Mouse (Mus musculus) stomach, embryonic 15.5 days (tissue): Measurements from ENCODE around the gene Wwox. TPM values are rescaled to one million over a fixed set of nuclear protein-coding genes. Genes with fewer than 3 reads are reported as not detected.

ENCODE experiments used
- ATAC-seq: fragments of 200-750 bp; cut with Nextera tagmentation; 2 replicates; pipeline ENCODE4 v1.8.0; 2017; ENCODE audit warnings: low read depth, moderate number of reproducible peaks, moderate TSS enrichment; ENCODE audit not compliant: insufficient read depth, low FRiP score
- H3K27ac ChIP-seq: fragments of 300-500 bp; sonication (generic); 2 replicates; pipeline ENCODE4 v1.5.1; 2015; ENCODE audit warnings: mild to moderate bottlenecking, inconsistent platforms
- H3K27me3 ChIP-seq: fragments of 300-500 bp; sonication (generic); replicated peaks from 2 replicates; pipeline ENCODE4 v1.6.1; 2015; ENCODE audit warnings: inconsistent platforms
- H3K36me3 ChIP-seq: fragments of 300-500 bp; sonication (generic); 2 replicates; pipeline ENCODE4 v1.6.1; 2015; ENCODE audit warnings: inconsistent platforms
- H3K4me1 ChIP-seq: fragments of 300-500 bp; sonication (generic); 2 replicates; pipeline ENCODE4 v1.6.1; 2015; ENCODE audit warnings: inconsistent platforms
- H3K4me2 ChIP-seq: fragments of 300-500 bp; sonication (generic); 2 replicates; pipeline ENCODE4 v1.6.1; 2015; ENCODE audit warnings: mild to moderate bottlenecking, inconsistent platforms
- H3K4me3 ChIP-seq: fragments of 300-500 bp; sonication (generic); replicated peaks from 2 replicates; pipeline ENCODE4 v1.5.1; 2015; ENCODE audit warnings: inconsistent platforms
- H3K9ac ChIP-seq: fragments of 300-500 bp; sonication (generic); 2 replicates; pipeline ENCODE4 v1.6.1; 2015; ENCODE audit warnings: inconsistent platforms
- H3K9me3 ChIP-seq: fragments of 300-500 bp; sonication (generic); 2 replicates; pipeline ENCODE4 v1.6.1; 2016; ENCODE audit warnings: inconsistent platforms
- WGBS: fragments of 180-500 bp; shearing (Covaris S2); methylation state at CpG from one replicate; pipeline ENCODE4 v1.1.7; 2015; 5-methylcytosine and 5-hydroxymethylcytosine counted together
- polyA plus RNA-seq: library from polyadenylated mRNA; unstranded; fragments of >200 nt; fragmentation: Nextera tagmentation; extraction: Ambion mirVana; gene quantifications from 2 replicates; pipeline ENCODE4 v1.2.1, GENCODE M21; 2015

Gene Wwox
- polyA plus RNA-seq, 1 experiment from 2014 or later, result 12.2 TPM

DNA sequence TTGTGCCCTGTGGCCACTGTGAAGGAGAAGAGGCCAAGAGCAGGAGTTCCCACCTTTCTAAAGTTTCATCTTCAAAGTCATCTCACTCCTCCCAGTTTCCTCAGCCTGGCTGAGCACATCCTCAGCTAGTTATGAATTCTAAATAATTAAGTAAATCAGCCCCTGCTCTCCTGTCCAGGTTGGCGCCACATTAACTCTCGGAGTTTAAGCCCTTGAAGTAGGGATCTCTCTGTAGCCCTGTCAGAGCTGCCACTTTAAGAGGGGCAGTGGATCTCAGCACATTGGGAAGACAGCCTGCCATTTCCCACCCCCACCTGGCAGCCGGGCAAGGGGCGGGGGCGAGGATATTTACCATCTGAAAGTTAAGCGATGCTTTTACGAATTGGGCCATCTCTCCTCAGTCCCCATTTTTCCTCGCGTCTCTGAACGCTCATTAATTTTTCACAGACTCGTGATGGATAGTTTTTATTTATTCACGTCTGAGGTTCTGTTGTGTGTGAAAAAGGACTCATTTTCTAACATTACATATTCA lies 150.9 kb downstream of the Wwox start:
- no peak for ATAC-seq
- Histone ChIP-seq H3K36me3 (no peaks in the 10 kb centered on the region), H3K27me3 (no peaks in the 10 kb centered on the region), H3K4me3 (no peak overlapping the region), H3K9ac (no peak overlapping the region), H3K27ac (no peak overlapping the region), H3K4me2 (no peak overlapping the region), H3K4me1 (no peaks in the 10 kb centered on the region), H3K9me3 (no peaks in the 10 kb centered on the region)
- 84% methylated on average over 12 of the region's 12 CpGs for WGBS

GRCm38 (mm10) chr8:114591296-114592280 lies 152.1 kb downstream of the Wwox start:
- WGBS, result 60% methylated on average over 26 of the region's 26 CpGs
- no peaks in the 10 kb centered on the region for H3K27me3 ChIP-seq

DNA sequence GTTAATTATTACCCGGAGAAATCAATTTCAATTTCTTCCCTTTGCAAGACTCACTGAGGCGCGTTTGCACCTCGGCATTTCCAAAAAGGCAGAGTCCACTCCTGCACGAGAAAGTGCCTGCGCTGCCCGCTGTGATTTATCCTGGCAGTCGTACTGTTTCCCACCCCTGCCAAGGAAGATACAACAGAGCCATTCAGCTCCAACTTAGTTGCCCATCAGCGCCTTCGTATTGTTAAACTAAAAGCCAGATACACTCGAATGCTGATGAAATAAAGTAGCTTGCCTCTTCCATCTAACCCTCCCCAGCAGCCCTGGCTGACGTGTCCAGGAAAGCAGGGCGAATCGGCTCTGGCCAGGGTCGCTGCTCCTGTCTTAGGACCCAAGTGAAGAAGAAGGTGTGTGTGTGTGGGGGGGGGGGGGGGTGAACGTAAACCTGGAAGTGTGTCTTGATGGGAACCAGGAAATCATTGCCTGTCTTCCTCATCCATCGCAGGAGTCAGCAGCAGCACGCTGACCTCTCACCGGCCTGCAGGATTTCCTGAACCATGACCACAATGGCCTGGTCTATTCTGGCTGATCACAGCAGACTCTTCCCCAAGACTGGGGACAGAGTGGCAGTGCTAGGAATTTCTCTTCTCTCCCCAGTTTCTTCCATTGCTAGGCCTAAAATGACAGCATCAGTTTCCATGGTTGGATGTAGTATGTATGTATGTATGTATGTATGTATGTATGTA lies 154.1 kb downstream of the Wwox start:
- Histone ChIP-seq H3K4me1 (no peaks in the 10 kb centered on the region), H3K4me3 (no peak overlapping the region), H3K27ac (no peak overlapping the region), H3K4me2 (peak overlapping the region; percentile 29; the same call in 1 of the 2 replicates), H3K27me3 (no peaks in the 10 kb centered on the region), H3K9me3 (no peaks in the 10 kb centered on the region), H3K9ac (no peak overlapping the region), H3K36me3 (no peaks in the 10 kb centered on the region)
- 67% methylated on average over 19 of the region's 19 CpGs for WGBS
- no peak for ATAC-seq

More at GRCm38 (mm10) chr8:114591296-114592280, 152.1 kb downstream of the Wwox start:
- no peak overlapping the region for H3K9ac ChIP-seq
- H3K4me2 ChIP-seq, result no peak overlapping the region; the same call in 1 of the 2 replicates
- H3K36me3 ChIP-seq, result no peaks in the 10 kb centered on the region
- H3K4me1 ChIP-seq, result no peaks in the 10 kb centered on the region
- no peak for ATAC-seq
- H3K9me3 ChIP-seq, result no peaks in the 10 kb centered on the region
- no peak overlapping the region for H3K4me3 ChIP-seq
- peak overlapping the region; percentile 40 for H3K27ac ChIP-seq

GRCm38 (mm10) chr8:114594811-114595210 lies 155.4 kb downstream of the Wwox start:
- Histone ChIP-seq H3K4me1 (no peaks in the 10 kb centered on the region), H3K9me3 (no peaks in the 10 kb centered on the region), H3K36me3 (no peaks in the 10 kb centered on the region), H3K27ac (no peak overlapping the region), H3K4me2 (no peak overlapping the region), H3K4me3 (no peak overlapping the region), H3K9ac (no peak overlapping the region), H3K27me3 (no peaks in the 10 kb centered on the region)
- no peak for ATAC-seq
- 72% methylated on average over 5 of the region's 5 CpGs for WGBS

DNA sequence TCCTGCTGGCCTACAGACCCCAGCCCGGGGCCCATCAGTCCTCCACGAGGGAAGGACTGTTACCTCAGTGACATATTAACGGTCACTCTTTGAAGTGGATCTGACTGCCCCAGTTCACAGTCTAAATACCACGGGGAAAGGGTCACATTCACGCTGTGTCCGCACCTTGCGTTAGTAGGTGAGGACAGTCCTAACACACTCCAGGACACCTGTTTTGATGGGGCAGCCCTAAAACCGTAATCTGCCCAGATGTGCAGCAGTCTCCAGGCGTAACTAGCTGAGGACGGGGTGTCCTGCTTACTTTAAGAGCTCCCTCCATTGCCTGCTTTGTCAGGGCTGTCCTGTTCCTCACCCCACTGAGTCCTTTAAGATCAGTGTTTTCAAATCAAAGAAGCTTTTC lies 160.1 kb downstream of the Wwox start:
- no peak overlapping the region for H3K9ac ChIP-seq
- no peaks in the 10 kb centered on the region for H3K36me3 ChIP-seq
- no peak overlapping the region for H3K4me2 ChIP-seq
- H3K9me3 ChIP-seq, result no peaks in the 10 kb centered on the region
- ATAC-seq, result no peak
- 58% methylated on average over 10 of the region's 10 CpGs for WGBS
- H3K27me3 ChIP-seq, result no peaks in the 10 kb centered on the region
- no peak overlapping the region for H3K27ac ChIP-seq
- no peaks in the 10 kb centered on the region for H3K4me1 ChIP-seq
- no peak overlapping the region for H3K4me3 ChIP-seq

DNA sequence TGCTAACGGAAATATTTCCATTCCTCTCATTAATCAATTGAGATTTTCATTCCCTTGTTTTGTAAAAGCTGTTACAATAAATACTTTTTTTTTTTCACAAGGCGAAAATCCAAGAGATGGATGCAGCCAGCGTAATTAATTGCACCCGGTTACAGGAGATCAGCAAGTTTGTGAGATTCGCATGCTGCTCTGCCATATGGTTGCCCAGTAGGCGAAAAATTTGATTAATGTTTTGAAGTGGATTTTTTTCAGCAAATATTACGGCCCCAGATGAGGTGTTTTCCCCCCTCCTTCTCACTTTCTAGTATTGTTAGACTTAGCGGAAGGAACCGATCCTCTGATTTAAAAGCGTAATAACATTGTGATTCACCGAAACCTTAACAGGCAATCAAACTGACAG lies 160.7 kb downstream of the Wwox start:
- H3K36me3 ChIP-seq, result no peaks in the 10 kb centered on the region
- 77% methylated on average over 11 of the region's 11 CpGs for WGBS
- no peak overlapping the region for H3K9ac ChIP-seq
- H3K27ac ChIP-seq, result no peak overlapping the region
- H3K27me3 ChIP-seq, result no peaks in the 10 kb centered on the region
- H3K9me3 ChIP-seq, result no peaks in the 10 kb centered on the region
- H3K4me1 ChIP-seq, result no peaks in the 10 kb centered on the region
- H3K4me3 ChIP-seq, result no peak overlapping the region
- no peak overlapping the region for H3K4me2 ChIP-seq
- no peak for ATAC-seq

DNA sequence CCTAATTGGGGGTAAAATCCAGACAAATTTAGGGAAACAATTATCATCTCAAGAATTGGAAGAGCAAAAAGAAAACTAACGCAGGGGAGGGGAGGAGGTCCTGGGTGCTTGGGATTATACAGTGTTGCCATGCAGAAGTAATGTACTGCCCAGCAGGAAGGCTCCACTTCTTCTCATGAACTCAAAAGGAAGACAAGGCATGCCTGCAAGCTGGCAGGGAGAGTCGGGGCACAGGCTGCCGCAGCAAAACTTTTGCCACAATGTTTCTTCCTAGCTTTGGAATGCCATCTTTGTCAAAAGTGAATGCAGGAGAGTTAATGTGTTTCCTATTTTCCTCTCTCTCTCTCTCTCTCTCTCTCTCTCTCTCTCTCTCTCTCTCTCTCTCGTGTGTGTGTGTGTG lies 163.6 kb downstream of the Wwox start:
- WGBS, result 61% methylated on average over 3 of the region's 4 CpGs
- Histone ChIP-seq H3K4me3 (no peak overlapping the region), H3K4me1 (no peaks in the 10 kb centered on the region), H3K36me3 (no peaks in the 10 kb centered on the region), H3K27me3 (no peaks in the 10 kb centered on the region), H3K27ac (no peak overlapping the region), H3K9ac (no peak overlapping the region), H3K4me2 (no peak overlapping the region), H3K9me3 (no peaks in the 10 kb centered on the region)
- ATAC-seq, result no peak

- H3K4me2 ChIP-seq, result no peak overlapping the region
- no peak overlapping the region for H3K9ac ChIP-seq
- 53% methylated on average over 6 of the region's 6 CpGs for WGBS
- H3K27me3 ChIP-seq, result no peaks in the 10 kb centered on the region
- H3K27ac ChIP-seq, result no peak overlapping the region
- H3K4me1 ChIP-seq, result no peaks in the 10 kb centered on the region
- H3K36me3 ChIP-seq, result no peaks in the 10 kb centered on the region
- H3K9me3 ChIP-seq, result no peaks in the 10 kb centered on the region
- ATAC-seq, result no peak
- H3K4me3 ChIP-seq, result no peak overlapping the region
Observed at GRCm38 (mm10) chr8:114603561-114603960, 164.1 kb downstream of the Wwox start.

- H3K4me3 ChIP-seq, result no peak overlapping the region
- no peaks in the 10 kb centered on the region for H3K9me3 ChIP-seq
- no peaks in the 10 kb centered on the region for H3K36me3 ChIP-seq
- H3K4me2 ChIP-seq, result peak overlapping the region; percentile 16; the same call in 1 of the 2 replicates
- no peak overlapping the region for H3K9ac ChIP-seq
- no peaks in the 10 kb centered on the region for H3K4me1 ChIP-seq
- H3K27me3 ChIP-seq, result no peaks in the 10 kb centered on the region
- WGBS, result 35% methylated on average over 16 of the region's 16 CpGs
- ATAC-seq, result no peak
- H3K27ac ChIP-seq, result no peak overlapping the region
Observed at GRCm38 (mm10) chr8:114604315-114604714, 164.9 kb downstream of the Wwox start.

- Histone ChIP-seq H3K27ac (no peak overlapping the region), H3K4me2 (no peak overlapping the region), H3K4me3 (no peak overlapping the region), H3K9ac (no peak overlapping the region), H3K36me3 (no peaks in the 10 kb centered on the region), H3K27me3 (no peaks in the 10 kb centered on the region), H3K9me3 (no peaks in the 10 kb centered on the region), H3K4me1 (no peaks in the 10 kb centered on the region)
- 70% methylated on average over 2 of the region's 2 CpGs for WGBS
- no peak for ATAC-seq
Observed at GRCm38 (mm10) chr8:114605651-114606050, 166.2 kb downstream of the Wwox start.

DNA sequence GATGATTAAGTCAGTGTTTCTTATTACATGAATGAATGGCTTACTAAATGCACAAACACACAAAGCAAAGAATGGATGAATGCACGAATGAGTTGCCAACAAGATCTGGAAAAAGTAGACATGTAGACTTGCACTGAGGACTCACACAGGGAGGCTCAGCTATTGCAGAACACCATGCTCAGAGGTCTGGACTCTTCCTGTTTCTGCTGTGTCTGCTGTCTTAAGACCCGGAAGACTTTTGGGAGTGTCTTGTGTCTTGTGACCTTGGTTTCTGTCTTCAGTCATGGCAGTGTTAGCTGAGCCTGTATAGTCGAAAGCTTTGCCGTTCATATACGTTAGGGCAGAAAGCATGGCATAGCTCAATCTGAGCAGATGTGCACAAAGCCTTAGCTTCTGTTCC lies 169.9 kb downstream of the Wwox start:
- no peaks in the 10 kb centered on the region for H3K36me3 ChIP-seq
- H3K9ac ChIP-seq, result no peak overlapping the region
- H3K27me3 ChIP-seq, result no peaks in the 10 kb centered on the region
- no peak overlapping the region for H3K4me2 ChIP-seq
- 88% methylated on average over 5 of the region's 5 CpGs for WGBS
- no peak overlapping the region for H3K27ac ChIP-seq
- H3K4me3 ChIP-seq, result no peak overlapping the region
- no peak for ATAC-seq
- H3K4me1 ChIP-seq, result no peaks in the 10 kb centered on the region
- no peaks in the 10 kb centered on the region for H3K9me3 ChIP-seq

- H3K4me3 ChIP-seq, result no peak overlapping the region
- H3K4me2 ChIP-seq, result no peak overlapping the region
- H3K27me3 ChIP-seq, result no peaks in the 10 kb centered on the region
- no peaks in the 10 kb centered on the region for H3K9me3 ChIP-seq
- no peak overlapping the region for H3K27ac ChIP-seq
- WGBS, result 48% methylated on average over 7 of the region's 7 CpGs
- ATAC-seq, result peak; percentile 81; the same call in 1 of the 2 replicates
- H3K36me3 ChIP-seq, result no peaks in the 10 kb centered on the region
- H3K9ac ChIP-seq, result no peak overlapping the region
- H3K4me1 ChIP-seq, result no peaks in the 10 kb centered on the region
Observed at GRCm38 (mm10) chr8:114611075-114611474, 171.6 kb downstream of the Wwox start.
